Comparison of ENCODE assay signal across 8 mouse cellular contexts in genomic region chr7:123500239-123501219, GRCm38 (mm10). TPM values are rescaled to one million over a fixed set of nuclear protein-coding genes. Genes with fewer than 3 reads are reported as not detected.
DNase-seq lines count a peak whose midpoint lies in the region; ATAC-seq and TF ChIP-seq lines count a peak whose summit lies in the region.

Gene Zkscan2 (minus strand): TSS chr7:123500449.

- H3K27me3 ChIP-seq in forebrain, embryonic 15.5 days = no peaks in the 10 kb centered on the region
- H3K27me3 ChIP-seq in heart, postnatal 0 days (ENCODE audit: control insufficient read depth, insufficient read depth, low read length) = no peaks in the 10 kb centered on the region
- H3K27me3 ChIP-seq in liver, embryonic 12.5 days (replicated peaks) = peaks cover 27% of the 10 kb centered on the region
- H3K27me3 ChIP-seq in neural tube, embryonic 13.5 days = no peaks in the 10 kb centered on the region
- H3K27me3 ChIP-seq in thymus, adult 2 months (ENCODE audit: control insufficient read depth, insufficient read depth, low read length) = no peaks in the 10 kb centered on the region; the same call in 1 of the 2 replicates

- H3K27ac ChIP-seq in forebrain, embryonic 15.5 days (replicated peaks) = peak within 1 kb of the TSS; percentile 97
- no peak within 1 kb of the TSS for H3K27ac ChIP-seq in heart, postnatal 0 days (ENCODE audit: low read depth)
- no peak within 1 kb of the TSS for H3K27ac ChIP-seq in liver, embryonic 12.5 days
- H3K27ac ChIP-seq in neural tube, embryonic 13.5 days (replicated peaks) = peak within 1 kb of the TSS; percentile 96
- H3K27ac ChIP-seq in thymus, adult 2 months (ENCODE audit: control insufficient read depth, insufficient read depth, low read length) = no peak within 1 kb of the TSS

- peak within 1 kb of the TSS; percentile 76 for H3K4me3 ChIP-seq in forebrain, embryonic 15.5 days
- H3K4me3 ChIP-seq in heart, postnatal 0 days (ENCODE audit: low read depth, low read length) = peak within 1 kb of the TSS; percentile 54
- peak within 1 kb of the TSS; percentile 53 for H3K4me3 ChIP-seq in liver, embryonic 12.5 days
- peak within 1 kb of the TSS; percentile 73 for H3K4me3 ChIP-seq in neural tube, embryonic 13.5 days
- peak within 1 kb of the TSS; percentile 1; the same call in 1 of the 2 replicates for H3K4me3 ChIP-seq in thymus, adult 2 months (ENCODE audit: control insufficient read depth, insufficient read depth, low read length)

- WGBS in forebrain, embryonic 15.5 days = 2% methylated on average over 70 of the region's 71 CpGs
- 1% methylated on average over 67 of the region's 71 CpGs for WGBS in heart, postnatal 0 days
- 2% methylated on average over 70 of the region's 71 CpGs for WGBS in liver, embryonic 12.5 days (ENCODE audit: insufficient replicate concordance)
- WGBS in neural tube, embryonic 13.5 days = under 1% methylated on average over 71 of the region's 71 CpGs
- 4% methylated on average over 71 of the region's 71 CpGs for WGBS in thymus, adult 2 months

- peak; percentile 96 for ATAC-seq in forebrain, embryonic 15.5 days (replicated peaks)
- peak; percentile 86 for ATAC-seq in heart, postnatal 0 days (ENCODE audit: insufficient read depth, low read depth)
- peak; percentile 49 for ATAC-seq in liver, embryonic 12.5 days
- ATAC-seq in neural tube, embryonic 13.5 days (ENCODE audit: low read depth) = peak; percentile 96

- TF ChIP-seq EP300 in heart, postnatal 0 days (IDR thresholded peaks at IDR 0.05; ENCODE audit: low read depth) = no peak

- H3K4me2 ChIP-seq in forebrain, embryonic 15.5 days (replicated peaks) = peak within 1 kb of the TSS; percentile 82
- H3K4me2 ChIP-seq in heart, postnatal 0 days (ENCODE audit: low read depth, low read length) = peak within 1 kb of the TSS; percentile 88
- H3K4me2 ChIP-seq in liver, embryonic 12.5 days = peak within 1 kb of the TSS; percentile 74
- H3K4me2 ChIP-seq in neural tube, embryonic 13.5 days = peak within 1 kb of the TSS; percentile 89

- peaks cover 11% of the 10 kb centered on the region; the same call in 1 of the 2 replicates for H3K36me3 ChIP-seq in forebrain, embryonic 15.5 days
- H3K36me3 ChIP-seq in heart, postnatal 0 days (replicated peaks; ENCODE audit: control insufficient read depth, insufficient read depth, low read length) = no peaks in the 10 kb centered on the region
- H3K36me3 ChIP-seq in liver, embryonic 12.5 days = no peaks in the 10 kb centered on the region
- H3K36me3 ChIP-seq in neural tube, embryonic 13.5 days = peaks cover 23% of the 10 kb centered on the region
- no peaks in the 10 kb centered on the region for H3K36me3 ChIP-seq in thymus, adult 2 months (ENCODE audit: control insufficient read depth, insufficient read depth, low read length)

- peaks cover 30% of the 10 kb centered on the region for H3K4me1 ChIP-seq in forebrain, embryonic 15.5 days
- peaks cover 6% of the 10 kb centered on the region; the same call in 1 of the 2 replicates for H3K4me1 ChIP-seq in heart, postnatal 0 days (ENCODE audit: control insufficient read depth, insufficient read depth)
- H3K4me1 ChIP-seq in liver, embryonic 12.5 days = peaks cover 5% of the 10 kb centered on the region
- H3K4me1 ChIP-seq in neural tube, embryonic 13.5 days (replicated peaks) = peaks cover 36% of the 10 kb centered on the region
- H3K4me1 ChIP-seq in thymus, adult 2 months (replicated peaks; ENCODE audit: control insufficient read depth, insufficient read depth, low read length) = no peaks in the 10 kb centered on the region

- no peak for TF ChIP-seq POLR2A in thymus, adult 2 months (IDR thresholded peaks at IDR 0.05; ENCODE audit: control insufficient read depth, extremely low read depth, insufficient read depth, low read length, poor library complexity)

- H3K9me3 ChIP-seq in forebrain, embryonic 15.5 days = no peaks in the 10 kb centered on the region
- no peaks in the 10 kb centered on the region for H3K9me3 ChIP-seq in heart, postnatal 0 days (replicated peaks; ENCODE audit: control insufficient read depth, low read length)
- no peaks in the 10 kb centered on the region for H3K9me3 ChIP-seq in liver, embryonic 12.5 days (replicated peaks)
- no peaks in the 10 kb centered on the region for H3K9me3 ChIP-seq in neural tube, embryonic 13.5 days

- DNase-seq in ES-CJ7 (ENCODE audit: low read depth, low spot score) = peak; percentile 95
- peak; percentile 89 for DNase-seq in cerebellum, adult 18-20 months
- DNase-seq in heart, postnatal 0 days (ENCODE audit: low spot score) = peak; percentile 52
- peak; percentile 45 to 79 for DNase-seq in kidney, postnatal 36 days
- DNase-seq in thymus, adult 2 months = peak; percentile 36

- peak within 1 kb of the TSS; percentile 91 for H3K9ac ChIP-seq in forebrain, embryonic 15.5 days (replicated peaks)
- peak within 1 kb of the TSS; percentile 43 for H3K9ac ChIP-seq in heart, postnatal 0 days (replicated peaks; ENCODE audit: low read depth, low read length)
- peak within 1 kb of the TSS; percentile 45; the same call in 1 of the 2 replicates for H3K9ac ChIP-seq in liver, embryonic 12.5 days
- H3K9ac ChIP-seq in neural tube, embryonic 13.5 days = peak within 1 kb of the TSS; percentile 91

- TF ChIP-seq CTCF in heart, postnatal 0 days (IDR thresholded peaks at IDR 0.05; ENCODE audit: low read depth) = no peak
- no peak for TF ChIP-seq CTCF in thymus, adult 2 months (IDR thresholded peaks at IDR 0.05; ENCODE audit: borderline replicate concordance, control insufficient read depth, extremely low read depth, insufficient read depth, low read length, poor library complexity)

RNA-seq across cellular contexts. Expression of gene Zkscan2, which starts in this region (rescaled TPM):
- 10.0 and 10.7 TPM in 2 replicates for polyA plus RNA-seq in forebrain, embryonic 15.5 days (2015; fragmentation: Nextera tagmentation; extraction: Ambion mirVana)
- 0.15 and 4.1 TPM in 2 replicates for total RNA-seq in heart, postnatal 0 days (2014; rRNA removed; ENCODE audit: low replicate concordance)
- 0.22 and 0.48 TPM in 2 replicates for polyA plus RNA-seq in heart, postnatal 0 days (2015; fragmentation: Nextera tagmentation; extraction: Ambion mirVana)
- polyA plus RNA-seq in liver, embryonic 12.5 days (2016; fragmentation: Nextera tagmentation; extraction: Ambion mirVana) = 0.48 and 0.59 TPM in 2 replicates
- polyA plus RNA-seq in neural tube, embryonic 13.5 days (2015; fragmentation: Nextera tagmentation; extraction: Ambion mirVana) = 10.1 and 10.7 TPM in 2 replicates
- polyA plus RNA-seq in thymus, adult 2 months (2012; rRNA removed) = not detected in 2 replicates

Comparison
In these comparisons a context has a peak if more than half of its experiments do, and no peak if none do; other contexts are left out.
1. Peak in ATAC-seq, H3K4me3 ChIP-seq, H3K9ac ChIP-seq and H3K4me2 ChIP-seq in liver, embryonic 12.5 days; RNA of the gene not detected or under 1 TPM.
2. Peak in DNase-seq and H3K4me3 ChIP-seq in thymus, adult 2 months; RNA of the gene not detected or under 1 TPM.
3. DNase-seq: peak in every context shown above with its lines; median percentile 95 in ES-CJ7; 89 in cerebellum, adult 18-20 months; 62 in kidney, postnatal 36 days; 52 in heart, postnatal 0 days; 36 in thymus, adult 2 months.
4. H3K27ac ChIP-seq: peak in forebrain, embryonic 15.5 days (single experiment) and neural tube, embryonic 13.5 days (single experiment); none in heart, postnatal 0 days (single experiment), liver, embryonic 12.5 days (single experiment) and thymus, adult 2 months (single experiment).
5. H3K4me3 ChIP-seq: peak in every context shown above with its lines; median percentile 76 in forebrain, embryonic 15.5 days; 73 in neural tube, embryonic 13.5 days; 54 in heart, postnatal 0 days; 53 in liver, embryonic 12.5 days; 1 in thymus, adult 2 months.
6. Peak in every context shown above with its lines, with median percentiles within 50 percentile points of each other: ATAC-seq, H3K4me2 ChIP-seq and H3K9ac ChIP-seq.